In genomic region chr11:70654923-70655570, GRCm38 (mm10) we compare ENCODE assay signal across 8 mouse cellular contexts. TPM values are rescaled to one million over a fixed set of nuclear protein-coding genes. Genes with fewer than 3 reads are reported as not detected.
DNase-seq lines count a peak whose midpoint lies in the region; ATAC-seq and TF ChIP-seq lines count a peak whose summit lies in the region.

No protein-coding gene starts in this region.

- peak; percentile 55 for ATAC-seq in heart, embryonic 16.5 days (replicated peaks; ENCODE audit: extremely low read depth, insufficient read depth, low FRiP score)
- ATAC-seq in lung, embryonic 14.5 days (ENCODE audit: insufficient read depth) = peak; percentile 48
- ATAC-seq in neural tube, embryonic 15.5 days (ENCODE audit: low FRiP score) = peak; percentile 65

- peaks cover 5% of the 10 kb centered on the region; the same call in 1 of the 2 replicates for H3K27me3 ChIP-seq in E14TG2a.4 (ENCODE audit: insufficient read depth, low read length)
- no peaks in the 10 kb centered on the region for H3K27me3 ChIP-seq in forebrain, embryonic 10.5 days (ENCODE audit: poor library complexity, severe bottlenecking)
- no peaks in the 10 kb centered on the region for H3K27me3 ChIP-seq in heart, embryonic 16.5 days (ENCODE audit: control insufficient read depth, insufficient read depth, low read length)
- no peaks in the 10 kb centered on the region for H3K27me3 ChIP-seq in lung, embryonic 14.5 days (ENCODE audit: insufficient read depth, low read length)
- H3K27me3 ChIP-seq in neural tube, embryonic 15.5 days (replicated peaks) = no peaks in the 10 kb centered on the region

- H3K27ac ChIP-seq in brown adipose tissue, adult 24 weeks (replicated peaks; ENCODE audit: low read depth, low read length) = peak overlapping the region; percentile 79
- H3K27ac ChIP-seq in forebrain, embryonic 10.5 days = peak overlapping the region; percentile 99
- H3K27ac ChIP-seq in heart, embryonic 16.5 days (ENCODE audit: low read length) = peak overlapping the region; percentile 96
- H3K27ac ChIP-seq in lung, embryonic 14.5 days (ENCODE audit: low read depth) = peak overlapping the region; percentile 99
- H3K27ac ChIP-seq in neural tube, embryonic 15.5 days (replicated peaks) = peak overlapping the region; percentile 95

- H3K36me3 ChIP-seq in E14TG2a.4 (ENCODE audit: insufficient read depth, low read length) = peaks cover 37% of the 10 kb centered on the region
- H3K36me3 ChIP-seq in forebrain, embryonic 10.5 days (replicated peaks) = peaks cover 40% of the 10 kb centered on the region
- H3K36me3 ChIP-seq in heart, embryonic 16.5 days (ENCODE audit: control insufficient read depth, insufficient read depth) = peaks cover 27% of the 10 kb centered on the region
- H3K36me3 ChIP-seq in lung, embryonic 14.5 days (ENCODE audit: insufficient read depth) = peaks cover 38% of the 10 kb centered on the region
- peaks cover 20% of the 10 kb centered on the region for H3K36me3 ChIP-seq in neural tube, embryonic 15.5 days

- WGBS in forebrain, embryonic 10.5 days = 0% methylated on average over 48 of the region's 48 CpGs
- under 1% methylated on average over 46 of the region's 48 CpGs for WGBS in heart, embryonic 16.5 days
- under 1% methylated on average over 44 of the region's 48 CpGs for WGBS in lung, embryonic 14.5 days
- under 1% methylated on average over 48 of the region's 48 CpGs for WGBS in neural tube, embryonic 15.5 days

- peak overlapping the region; percentile 78 for H3K9ac ChIP-seq in heart, embryonic 16.5 days (ENCODE audit: low read length)
- H3K9ac ChIP-seq in lung, embryonic 14.5 days = peak overlapping the region; percentile 97
- H3K9ac ChIP-seq in neural tube, embryonic 15.5 days (replicated peaks) = peak overlapping the region; percentile 86

- H3K4me1 ChIP-seq in E14TG2a.4 (replicated peaks; ENCODE audit: low read depth, low read length) = peaks cover 70% of the 10 kb centered on the region
- no peaks in the 10 kb centered on the region for H3K4me1 ChIP-seq in brown adipose tissue, adult 24 weeks (ENCODE audit: control insufficient read depth, insufficient read depth, insufficient read length, low read length)
- H3K4me1 ChIP-seq in forebrain, embryonic 10.5 days = peaks cover 71% of the 10 kb centered on the region
- H3K4me1 ChIP-seq in heart, embryonic 16.5 days (ENCODE audit: control insufficient read depth, insufficient read depth, low read length) = peaks cover 44% of the 10 kb centered on the region
- H3K4me1 ChIP-seq in lung, embryonic 14.5 days (ENCODE audit: insufficient read depth) = peaks cover 26% of the 10 kb centered on the region
- H3K4me1 ChIP-seq in neural tube, embryonic 15.5 days = peaks cover 54% of the 10 kb centered on the region

- H3K9me3 ChIP-seq in E14TG2a.4 (ENCODE audit: low read length) = peaks cover 37% of the 10 kb centered on the region
- no peaks in the 10 kb centered on the region for H3K9me3 ChIP-seq in forebrain, embryonic 10.5 days
- no peaks in the 10 kb centered on the region for H3K9me3 ChIP-seq in heart, embryonic 16.5 days (replicated peaks; ENCODE audit: control insufficient read depth, low read length)
- no peaks in the 10 kb centered on the region for H3K9me3 ChIP-seq in lung, embryonic 14.5 days (ENCODE audit: low read depth, low read length)
- H3K9me3 ChIP-seq in neural tube, embryonic 15.5 days (replicated peaks) = no peaks in the 10 kb centered on the region

- no peak for TF ChIP-seq CTCF in E14TG2a.4 (conservative IDR thresholded peaks at IDR 0.05; ENCODE audit: low read length)
- no peak for TF ChIP-seq CTCF in lung, embryonic 14.5 days (IDR thresholded peaks at IDR 0.05; ENCODE audit: low read depth)

- peak overlapping the region; percentile 99 for H3K4me3 ChIP-seq in E14TG2a.4 (replicated peaks; ENCODE audit: low read length)
- peak overlapping the region; percentile 76 for H3K4me3 ChIP-seq in brown adipose tissue, adult 24 weeks (ENCODE audit: insufficient read depth, low read depth, low read length)
- H3K4me3 ChIP-seq in forebrain, embryonic 10.5 days = peak overlapping the region; percentile 99
- peak overlapping the region; percentile 74 for H3K4me3 ChIP-seq in heart, embryonic 16.5 days (ENCODE audit: low read length)
- H3K4me3 ChIP-seq in lung, embryonic 14.5 days (ENCODE audit: low read depth, low read length) = peak overlapping the region; percentile 100
- peak overlapping the region; percentile 69 for H3K4me3 ChIP-seq in neural tube, embryonic 15.5 days (replicated peaks)

- H3K4me2 ChIP-seq in heart, embryonic 16.5 days (ENCODE audit: low read depth, low read length) = peak overlapping the region; percentile 92
- peak overlapping the region; percentile 97 for H3K4me2 ChIP-seq in lung, embryonic 14.5 days
- peak overlapping the region; percentile 91 for H3K4me2 ChIP-seq in neural tube, embryonic 15.5 days

- DNase-seq in forebrain, embryonic 10.5 days (ENCODE audit: extremely low spot score, low spot score) = peak; percentile 81
- DNase-seq in kidney, postnatal 14 days = peak; percentile 91
- peak; percentile 92 for DNase-seq in lung, embryonic 14.5 days
- DNase-seq in testis, postnatal 14 days (ENCODE audit: low spot score) = peak; percentile 84

RNA-seq across cellular contexts. Expression of gene Pfn1, which starts 0.6 kb away (rescaled TPM):
- polyA plus RNA-seq in brown adipose tissue, adult 24 weeks (2012; ENCODE audit: insufficient read depth, insufficient read length, missing spikeins) = 244 and 265 TPM in 2 replicates
- 1,843 and 1,871 TPM in 2 replicates for polyA plus RNA-seq in forebrain, embryonic 10.5 days (2016; fragmentation: Nextera tagmentation; extraction: Ambion mirVana)
- polyA plus RNA-seq in heart, embryonic 16.5 days (2015; fragmentation: Nextera tagmentation; extraction: Ambion mirVana) = 1,225 and 1,312 TPM in 2 replicates
- polyA plus RNA-seq in lung, embryonic 14.5 days (2014; fragmentation: Nextera tagmentation; extraction: Ambion mirVana) = 2,124 and 2,138 TPM in 2 replicates
- 679 and 994 TPM in 2 replicates for polyA plus RNA-seq in neural tube, embryonic 15.5 days (2015; fragmentation: Nextera tagmentation; extraction: Ambion mirVana)

RNA-seq across cellular contexts. Expression of gene Eno3, which starts 2.0 kb away (rescaled TPM):
- 40.8 and 79.3 TPM in 2 replicates for polyA plus RNA-seq in brown adipose tissue, adult 24 weeks (2012; ENCODE audit: insufficient read depth, insufficient read length, missing spikeins)
- polyA plus RNA-seq in forebrain, embryonic 10.5 days (2016; fragmentation: Nextera tagmentation; extraction: Ambion mirVana) = 33.4 and 44.7 TPM in 2 replicates
- 578 and 593 TPM in 2 replicates for polyA plus RNA-seq in heart, embryonic 16.5 days (2015; fragmentation: Nextera tagmentation; extraction: Ambion mirVana)
- polyA plus RNA-seq in lung, embryonic 14.5 days (2014; fragmentation: Nextera tagmentation; extraction: Ambion mirVana) = 12.7 and 19.6 TPM in 2 replicates
- polyA plus RNA-seq in neural tube, embryonic 15.5 days (2015; fragmentation: Nextera tagmentation; extraction: Ambion mirVana) = 12.6 and 17.5 TPM in 2 replicates

RNA-seq across cellular contexts. Expression of gene Slc25a11, which starts 7.8 kb away (rescaled TPM):
- 166 and 170 TPM in 2 replicates for polyA plus RNA-seq in brown adipose tissue, adult 24 weeks (2012; ENCODE audit: insufficient read depth, insufficient read length, missing spikeins)
- polyA plus RNA-seq in forebrain, embryonic 10.5 days (2016; fragmentation: Nextera tagmentation; extraction: Ambion mirVana) = 138 TPM in 2 replicates
- polyA plus RNA-seq in heart, embryonic 16.5 days (2015; fragmentation: Nextera tagmentation; extraction: Ambion mirVana) = 346 and 351 TPM in 2 replicates
- 128 and 133 TPM in 2 replicates for polyA plus RNA-seq in lung, embryonic 14.5 days (2014; fragmentation: Nextera tagmentation; extraction: Ambion mirVana)
- 169 and 174 TPM in 2 replicates for polyA plus RNA-seq in neural tube, embryonic 15.5 days (2015; fragmentation: Nextera tagmentation; extraction: Ambion mirVana)

RNA-seq across cellular contexts. Expression of gene Rnf167, which starts 8.0 kb away (rescaled TPM):
- polyA plus RNA-seq in brown adipose tissue, adult 24 weeks (2012; ENCODE audit: insufficient read depth, insufficient read length, missing spikeins) = 44.0 and 52.3 TPM in 2 replicates
- 71.3 and 79.9 TPM in 2 replicates for polyA plus RNA-seq in forebrain, embryonic 10.5 days (2016; fragmentation: Nextera tagmentation; extraction: Ambion mirVana)
- 80.3 and 80.9 TPM in 2 replicates for polyA plus RNA-seq in heart, embryonic 16.5 days (2015; fragmentation: Nextera tagmentation; extraction: Ambion mirVana)
- 97.0 and 98.8 TPM in 2 replicates for polyA plus RNA-seq in lung, embryonic 14.5 days (2014; fragmentation: Nextera tagmentation; extraction: Ambion mirVana)
- 100 and 109 TPM in 2 replicates for polyA plus RNA-seq in neural tube, embryonic 15.5 days (2015; fragmentation: Nextera tagmentation; extraction: Ambion mirVana)

RNA-seq across cellular contexts. Expression of gene Spag7, which starts 14.2 kb away (rescaled TPM):
- polyA plus RNA-seq in brown adipose tissue, adult 24 weeks (2012; ENCODE audit: insufficient read depth, insufficient read length, missing spikeins) = 74.7 and 107 TPM in 2 replicates
- polyA plus RNA-seq in forebrain, embryonic 10.5 days (2016; fragmentation: Nextera tagmentation; extraction: Ambion mirVana) = 176 and 181 TPM in 2 replicates
- polyA plus RNA-seq in heart, embryonic 16.5 days (2015; fragmentation: Nextera tagmentation; extraction: Ambion mirVana) = 186 and 191 TPM in 2 replicates
- polyA plus RNA-seq in lung, embryonic 14.5 days (2014; fragmentation: Nextera tagmentation; extraction: Ambion mirVana) = 141 and 167 TPM in 2 replicates
- polyA plus RNA-seq in neural tube, embryonic 15.5 days (2015; fragmentation: Nextera tagmentation; extraction: Ambion mirVana) = 159 and 165 TPM in 2 replicates

Comparison
In these comparisons a context has a peak if more than half of its experiments do, and no peak if none do; other contexts are left out.
1. Peak in every context shown above with its lines: DNase-seq, ATAC-seq, H3K4me3 ChIP-seq and H3K27ac ChIP-seq.